Mouse (Mus musculus): ENCODE results near the gene Nim1k. TPM values are rescaled to one million over a fixed set of nuclear protein-coding genes. Genes with fewer than 3 reads are reported as not detected.
"Not testable (repeated sequence)": the region's sequence is repeated elsewhere in the genome, so short reads cannot be mapped to it uniquely, and the experiment has no call there.

Gene Nim1k
- polyA plus RNA-seq, 1 experiment from 2014 or later: 0.91 TPM

- TF ChIP-seq CTCF (IDR thresholded peaks at IDR 0.05; ENCODE audit: low read depth): no peak
- 85% methylated on average over 11 of the region's 11 CpGs for WGBS
Measured at GRCm38 (mm10) chr13:119712463-119712862, 43.2 kb downstream of the Nim1k start.

GRCm38 (mm10) chr13:119710268-119710610 is 45.4 kb downstream of the Nim1k start:
- DNase-seq (no peak), ATAC-seq (ENCODE audit: insufficient read depth) (0 out of 2 replicates have a peak, but pooled peaks have one; percentile 15)
- 77% methylated on average over 10 of the region's 10 CpGs for WGBS

More at GRCm38 (mm10) chr13:119712463-119712862, 43.2 kb downstream of the Nim1k start:
- DNase-seq (no peak), ATAC-seq (ENCODE audit: insufficient read depth) (no peak)
- no peaks in the 10 kb centered on the region for H3K9me3 ChIP-seq (ENCODE audit: low read depth, low read length)
- H3K9ac ChIP-seq: no peak overlapping the region
- no peak overlapping the region for H3K4me2 ChIP-seq
- no peak overlapping the region for H3K4me3 ChIP-seq (ENCODE audit: low read depth, low read length)
- peaks cover 31% of the 10 kb centered on the region for H3K36me3 ChIP-seq (ENCODE audit: insufficient read depth)
- H3K27ac ChIP-seq (ENCODE audit: low read depth): no peak overlapping the region
- no peaks in the 10 kb centered on the region for H3K4me1 ChIP-seq (ENCODE audit: insufficient read depth)
- H3K27me3 ChIP-seq (ENCODE audit: insufficient read depth, low read length): no peaks in the 10 kb centered on the region

GRCm38 (mm10) chr13:119709388-119710267 is 46.1 kb downstream of the Nim1k start:
- TF ChIP-seq CTCF (IDR thresholded peaks at IDR 0.05; ENCODE audit: low read depth): no peak
- DNase-seq: no peak
- peaks cover 56% of the 10 kb centered on the region for H3K36me3 ChIP-seq (ENCODE audit: insufficient read depth)
- ATAC-seq (ENCODE audit: insufficient read depth): peak; percentile 11; the same call in 1 of the 2 replicates
- no peak overlapping the region for H3K9ac ChIP-seq
- no peaks in the 10 kb centered on the region for H3K4me1 ChIP-seq (ENCODE audit: insufficient read depth)
- H3K27ac ChIP-seq (ENCODE audit: low read depth): no peak overlapping the region
- H3K9me3 ChIP-seq (ENCODE audit: low read depth, low read length): no peaks in the 10 kb centered on the region
- H3K4me3 ChIP-seq (ENCODE audit: low read depth, low read length): no peak overlapping the region
- H3K4me2 ChIP-seq: no peak overlapping the region
- H3K27me3 ChIP-seq (ENCODE audit: insufficient read depth, low read length): no peaks in the 10 kb centered on the region
- WGBS: 81% methylated on average over 8 of the region's 8 CpGs

More at GRCm38 (mm10) chr13:119710268-119710610, 45.4 kb downstream of the Nim1k start:
- Histone ChIP-seq H3K27me3 (ENCODE audit: insufficient read depth, low read length) (no peaks in the 10 kb centered on the region), H3K4me3 (ENCODE audit: low read depth, low read length) (no peak overlapping the region), H3K9me3 (ENCODE audit: low read depth, low read length) (no peaks in the 10 kb centered on the region), H3K36me3 (ENCODE audit: insufficient read depth) (peaks cover 50% of the 10 kb centered on the region), H3K4me2 (no peak overlapping the region), H3K4me1 (ENCODE audit: insufficient read depth) (no peaks in the 10 kb centered on the region), H3K27ac (ENCODE audit: low read depth) (no peak overlapping the region), H3K9ac (no peak overlapping the region)
- TF ChIP-seq CTCF (IDR thresholded peaks at IDR 0.05; ENCODE audit: low read depth): no peak

- no peak for DNase-seq
- Histone ChIP-seq H3K9ac (no peak overlapping the region), H3K27me3 (ENCODE audit: insufficient read depth, low read length) (no peaks in the 10 kb centered on the region), H3K27ac (ENCODE audit: low read depth) (no peak overlapping the region), H3K4me2 (no peak overlapping the region), H3K4me3 (ENCODE audit: low read depth, low read length) (no peak overlapping the region), H3K36me3 (ENCODE audit: insufficient read depth) (peaks cover 63% of the 10 kb centered on the region), H3K9me3 (ENCODE audit: low read depth, low read length) (no peaks in the 10 kb centered on the region), H3K4me1 (ENCODE audit: insufficient read depth) (no peaks in the 10 kb centered on the region)
- WGBS: 82% methylated on average over 5 of the region's 5 CpGs
- no peak for ATAC-seq (ENCODE audit: insufficient read depth)
- no peak for TF ChIP-seq CTCF (IDR thresholded peaks at IDR 0.05; ENCODE audit: low read depth)
Measured at GRCm38 (mm10) chr13:119708941-119709340, 46.7 kb downstream of the Nim1k start.

- Histone ChIP-seq H3K4me2 (no peak overlapping the region), H3K9me3 (ENCODE audit: low read depth, low read length) (no peaks in the 10 kb centered on the region), H3K36me3 (ENCODE audit: insufficient read depth) (peaks cover 72% of the 10 kb centered on the region), H3K4me1 (ENCODE audit: insufficient read depth) (no peaks in the 10 kb centered on the region), H3K27ac (ENCODE audit: low read depth) (no peak overlapping the region), H3K27me3 (ENCODE audit: insufficient read depth, low read length) (no peaks in the 10 kb centered on the region), H3K9ac (no peak overlapping the region), H3K4me3 (ENCODE audit: low read depth, low read length) (no peak overlapping the region)
- WGBS: 82% methylated on average over 6 of the region's 6 CpGs
- ATAC-seq (ENCODE audit: insufficient read depth) (no peak), DNase-seq (no peak)
- TF ChIP-seq CTCF (IDR thresholded peaks at IDR 0.05; ENCODE audit: low read depth): no peak
Measured at GRCm38 (mm10) chr13:119707906-119708305, 47.8 kb downstream of the Nim1k start.

GRCm38 (mm10) chr13:119706953-119707352 is 48.7 kb downstream of the Nim1k start:
- H3K9me3 ChIP-seq (ENCODE audit: low read depth, low read length): no peaks in the 10 kb centered on the region
- WGBS: 64% methylated on average over 7 of the region's 7 CpGs
- no peak overlapping the region for H3K4me3 ChIP-seq (ENCODE audit: low read depth, low read length)
- H3K36me3 ChIP-seq (ENCODE audit: insufficient read depth): peaks cover 81% of the 10 kb centered on the region
- no peak overlapping the region for H3K4me2 ChIP-seq
- H3K27ac ChIP-seq (ENCODE audit: low read depth): no peak overlapping the region
- ATAC-seq (ENCODE audit: insufficient read depth): no peak
- H3K4me1 ChIP-seq (ENCODE audit: insufficient read depth): no peaks in the 10 kb centered on the region
- DNase-seq: no peak
- no peak for TF ChIP-seq CTCF (IDR thresholded peaks at IDR 0.05; ENCODE audit: low read depth)
- no peaks in the 10 kb centered on the region for H3K27me3 ChIP-seq (ENCODE audit: insufficient read depth, low read length)
- H3K9ac ChIP-seq: no peak overlapping the region

- peaks cover 85% of the 10 kb centered on the region for H3K36me3 ChIP-seq (ENCODE audit: insufficient read depth)
- not testable (repeated sequence) for H3K9ac ChIP-seq; H3K9me3 ChIP-seq (ENCODE audit: low read depth, low read length); ATAC-seq (ENCODE audit: insufficient read depth); DNase-seq; H3K4me1 ChIP-seq (ENCODE audit: insufficient read depth); H3K27ac ChIP-seq (ENCODE audit: low read depth); H3K27me3 ChIP-seq (ENCODE audit: insufficient read depth, low read length); H3K4me2 ChIP-seq; H3K4me3 ChIP-seq (ENCODE audit: low read depth, low read length)
- WGBS: 81% methylated on average over 7 of the region's 8 CpGs
Measured at GRCm38 (mm10) chr13:119706278-119706880, 49.3 kb downstream of the Nim1k start.

Data from lung, embryonic 14.5 days (tissue).